Mouse (Mus musculus): Measurements from ENCODE around the gene Zswim8.

DNA sequence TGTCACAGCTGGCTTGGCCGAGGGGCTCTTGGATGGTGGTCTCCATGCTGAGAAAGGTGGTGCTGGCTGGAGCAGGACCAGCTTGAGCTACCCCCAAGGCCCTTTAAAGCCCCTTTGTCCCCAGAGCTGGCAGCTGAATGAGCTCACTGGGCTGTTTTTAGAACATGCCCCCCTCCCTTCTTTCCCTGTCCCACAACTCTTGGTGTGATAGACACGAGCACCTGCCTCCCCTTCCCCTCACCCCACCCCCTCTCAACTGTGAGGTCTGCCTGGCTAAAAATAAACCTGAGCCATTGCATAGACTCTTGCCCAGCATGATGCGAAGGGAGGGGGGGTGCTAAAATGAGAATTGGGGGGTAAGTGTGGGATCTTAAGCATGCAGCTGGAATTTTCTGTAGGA is 42.9 kb upstream of the Zswim8 start:
- TF ChIP-seq CTCF (IDR thresholded peaks at IDR 0.05; ENCODE audit: low read depth) (no peak), EP300 (IDR thresholded peaks at IDR 0.05; ENCODE audit: low read depth) (no peak)
